Mouse (Mus musculus): ENCODE measurements around the gene Tmem74b. TPM values are rescaled to one million over a fixed set of nuclear protein-coding genes. Genes with fewer than 3 reads are reported as not detected.

Gene Tmem74b
- polyA plus RNA-seq, 1 experiment from 2014 or later, result 0.11 TPM

GRCm38 (mm10) chr2:151715526-151715925 is 13.7 kb downstream of the Tmem74b start:
- H3K4me2 ChIP-seq, result no peak overlapping the region
- 78% methylated on average over 4 of the region's 4 CpGs for WGBS (ENCODE audit: insufficient replicate concordance)
- H3K4me1 ChIP-seq, result no peaks in the 10 kb centered on the region
- no peak overlapping the region for H3K9ac ChIP-seq
- ATAC-seq, result no peak
- no peaks in the 10 kb centered on the region for H3K9me3 ChIP-seq (replicated peaks)
- H3K4me3 ChIP-seq, result no peak overlapping the region
- H3K36me3 ChIP-seq, result peaks cover 54% of the 10 kb centered on the region
- no peak overlapping the region for H3K27ac ChIP-seq
- H3K27me3 ChIP-seq (replicated peaks), result no peaks in the 10 kb centered on the region

- no peak overlapping the region for H3K27ac ChIP-seq
- no peaks in the 10 kb centered on the region for H3K27me3 ChIP-seq (replicated peaks)
- WGBS (ENCODE audit: insufficient replicate concordance), result 84% methylated on average over 2 of the region's 2 CpGs
- H3K36me3 ChIP-seq, result peaks cover 63% of the 10 kb centered on the region
- H3K9ac ChIP-seq, result no peak overlapping the region
- no peak overlapping the region for H3K4me2 ChIP-seq
- H3K9me3 ChIP-seq (replicated peaks), result no peaks in the 10 kb centered on the region
- H3K4me1 ChIP-seq, result no peaks in the 10 kb centered on the region
- ATAC-seq, result no peak
- H3K4me3 ChIP-seq, result no peak overlapping the region
These were observed 14.7 kb downstream of the Tmem74b start for GRCm38 (mm10) chr2:151716318-151717055.

GRCm38 (mm10) chr2:151724094-151724493 is 22.3 kb downstream of the Tmem74b start:
- Histone ChIP-seq H3K27me3 (replicated peaks) (no peaks in the 10 kb centered on the region), H3K27ac (no peak overlapping the region), H3K9me3 (replicated peaks) (no peaks in the 10 kb centered on the region), H3K9ac (no peak overlapping the region), H3K4me3 (no peak overlapping the region), H3K4me2 (no peak overlapping the region), H3K4me1 (peaks cover 9% of the 10 kb centered on the region), H3K36me3 (peaks cover 96% of the 10 kb centered on the region)
- ATAC-seq, result no peak
- WGBS (ENCODE audit: insufficient replicate concordance), result 56% methylated on average over 2 of the region's 2 CpGs

- Histone ChIP-seq H3K4me2 (no peak overlapping the region), H3K27ac (no peak overlapping the region), H3K4me3 (no peak overlapping the region), H3K27me3 (replicated peaks) (no peaks in the 10 kb centered on the region), H3K4me1 (peaks cover 29% of the 10 kb centered on the region), H3K9me3 (replicated peaks) (no peaks in the 10 kb centered on the region), H3K36me3 (peaks cover 85% of the 10 kb centered on the region), H3K9ac (no peak overlapping the region)
- WGBS (ENCODE audit: insufficient replicate concordance), result 80% methylated on average over 8 of the region's 8 CpGs
- no peak for ATAC-seq
These were observed 31.5 kb downstream of the Tmem74b start for GRCm38 (mm10) chr2:151733151-151733865.

GRCm38 (mm10) chr2:151735422-151735821 is 33.6 kb downstream of the Tmem74b start:
- Histone ChIP-seq H3K27me3 (replicated peaks) (no peaks in the 10 kb centered on the region), H3K9ac (no peak overlapping the region), H3K27ac (no peak overlapping the region), H3K4me2 (no peak overlapping the region), H3K4me3 (no peak overlapping the region), H3K9me3 (replicated peaks) (no peaks in the 10 kb centered on the region), H3K36me3 (peaks cover 72% of the 10 kb centered on the region), H3K4me1 (peaks cover 50% of the 10 kb centered on the region)
- WGBS (ENCODE audit: insufficient replicate concordance), result 85% methylated on average over 6 of the region's 6 CpGs
- no peak for ATAC-seq

GRCm38 (mm10) chr2:151738460-151738859 is 36.7 kb downstream of the Tmem74b start:
- Histone ChIP-seq H3K9ac (peak overlapping the region; percentile 86; the same call in 1 of the 2 replicates), H3K4me2 (peak overlapping the region; percentile 77), H3K27me3 (replicated peaks) (no peaks in the 10 kb centered on the region), H3K4me3 (peak overlapping the region; percentile 86), H3K9me3 (replicated peaks) (no peaks in the 10 kb centered on the region), H3K4me1 (peaks cover 73% of the 10 kb centered on the region), H3K27ac (peak overlapping the region; percentile 90), H3K36me3 (peaks cover 46% of the 10 kb centered on the region)
- 42% methylated on average over 4 of the region's 4 CpGs for WGBS (ENCODE audit: insufficient replicate concordance)
- ATAC-seq, result peak; percentile 16; the same call in 1 of the 2 replicates

GRCm38 (mm10) chr2:151739081-151739480 is 37.3 kb downstream of the Tmem74b start:
- Histone ChIP-seq H3K4me2 (peak overlapping the region; percentile 77), H3K27me3 (replicated peaks) (no peaks in the 10 kb centered on the region), H3K4me1 (peaks cover 80% of the 10 kb centered on the region), H3K27ac (peak overlapping the region; percentile 90), H3K9ac (peak overlapping the region; percentile 86), H3K4me3 (peak overlapping the region; percentile 86), H3K9me3 (replicated peaks) (no peaks in the 10 kb centered on the region), H3K36me3 (peaks cover 40% of the 10 kb centered on the region)
- no peak for ATAC-seq
- 69% methylated on average over 3 of the region's 3 CpGs for WGBS (ENCODE audit: insufficient replicate concordance)

GRCm38 (mm10) chr2:151739505-151739904 is 37.7 kb downstream of the Tmem74b start:
- WGBS (ENCODE audit: insufficient replicate concordance), result 64% methylated on average over 7 of the region's 7 CpGs
- H3K9me3 ChIP-seq (replicated peaks), result no peaks in the 10 kb centered on the region
- peak overlapping the region; percentile 86 for H3K9ac ChIP-seq
- peaks cover 35% of the 10 kb centered on the region for H3K36me3 ChIP-seq
- H3K4me1 ChIP-seq, result peaks cover 84% of the 10 kb centered on the region
- H3K4me3 ChIP-seq, result peak overlapping the region; percentile 86
- H3K27ac ChIP-seq, result peak overlapping the region; percentile 90
- ATAC-seq, result peak; percentile 36
- peak overlapping the region; percentile 77 for H3K4me2 ChIP-seq
- no peaks in the 10 kb centered on the region for H3K27me3 ChIP-seq (replicated peaks)

GRCm38 (mm10) chr2:151740741-151741526 is 39.1 kb downstream of the Tmem74b start:
- H3K4me1 ChIP-seq, result peaks cover 78% of the 10 kb centered on the region
- peak; percentile 81 for ATAC-seq
- H3K9ac ChIP-seq, result peak overlapping the region; percentile 86
- H3K4me3 ChIP-seq, result peak overlapping the region; percentile 86
- H3K27me3 ChIP-seq (replicated peaks), result peaks cover 1% of the 10 kb centered on the region; the same call in 1 of the 2 replicates
- H3K9me3 ChIP-seq (replicated peaks), result no peaks in the 10 kb centered on the region
- peaks cover 23% of the 10 kb centered on the region; the same call in 1 of the 2 replicates for H3K36me3 ChIP-seq
- peak overlapping the region; percentile 90 for H3K27ac ChIP-seq
- under 1% methylated on average over 61 of the region's 61 CpGs for WGBS (ENCODE audit: insufficient replicate concordance)
- peak overlapping the region; percentile 77 for H3K4me2 ChIP-seq

GRCm38 (mm10) chr2:151742084-151742483 is 40.3 kb downstream of the Tmem74b start:
- no peak for ATAC-seq
- H3K4me1 ChIP-seq, result peaks cover 67% of the 10 kb centered on the region
- H3K9me3 ChIP-seq (replicated peaks), result no peaks in the 10 kb centered on the region
- no peak overlapping the region for H3K4me3 ChIP-seq
- H3K36me3 ChIP-seq, result peaks cover 15% of the 10 kb centered on the region; the same call in 1 of the 2 replicates
- H3K9ac ChIP-seq, result peak overlapping the region; percentile 6
- WGBS (ENCODE audit: insufficient replicate concordance), result 61% methylated on average over 1 of the region's 1 CpGs
- H3K4me2 ChIP-seq, result peak overlapping the region; percentile 77
- peak overlapping the region; percentile 90 for H3K27ac ChIP-seq
- peaks cover 8% of the 10 kb centered on the region for H3K27me3 ChIP-seq (replicated peaks)

- ATAC-seq, result peak; percentile 71
- Histone ChIP-seq H3K36me3 (peaks cover 8% of the 10 kb centered on the region; the same call in 1 of the 2 replicates), H3K9ac (peak overlapping the region; percentile 8; the same call in 1 of the 2 replicates), H3K4me1 (peaks cover 58% of the 10 kb centered on the region), H3K9me3 (replicated peaks) (no peaks in the 10 kb centered on the region), H3K4me2 (peak overlapping the region; percentile 77), H3K4me3 (no peak overlapping the region), H3K27me3 (replicated peaks) (peaks cover 18% of the 10 kb centered on the region), H3K27ac (peak overlapping the region; percentile 90)
- WGBS (ENCODE audit: insufficient replicate concordance), result 36% methylated on average over 6 of the region's 6 CpGs
These were observed 41.3 kb downstream of the Tmem74b start for GRCm38 (mm10) chr2:151742850-151743679.
